Mouse (Mus musculus) left cerebral cortex, adult 9 months (tissue): Measurements from ENCODE around the gene Sort1.
A peak's percentile ranks its signal among the peaks of the same experiment; 100 is the strongest.

ENCODE experiments used
- DNase-seq, 2 experiments: peaks; one replicate each; pipeline ENCODE4 v3.0.0; 2022; ENCODE audit warnings: low spot score in 2 of 2

Gene Sort1

DNA sequence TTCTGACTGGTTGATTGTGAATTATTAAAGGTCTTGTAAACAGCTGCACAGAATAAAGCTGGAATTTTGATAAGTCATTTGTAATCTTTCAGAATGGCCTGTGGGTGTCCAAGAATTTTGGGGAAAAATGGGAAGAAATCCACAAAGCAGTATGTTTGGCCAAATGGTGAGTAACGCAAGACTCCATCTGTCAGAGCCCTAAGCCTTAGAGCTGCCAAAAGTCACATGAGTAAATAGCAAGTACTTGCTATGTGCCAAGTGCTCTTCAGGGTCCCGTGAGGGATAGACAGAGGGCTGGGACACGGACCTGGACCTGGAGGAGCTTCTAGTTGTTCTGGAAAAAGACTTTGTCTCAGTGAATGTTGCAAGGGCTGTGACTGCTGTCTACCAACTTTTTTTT is 44.0 kb downstream of the Sort1 start:
- no peak for DNase-seq

DNA sequence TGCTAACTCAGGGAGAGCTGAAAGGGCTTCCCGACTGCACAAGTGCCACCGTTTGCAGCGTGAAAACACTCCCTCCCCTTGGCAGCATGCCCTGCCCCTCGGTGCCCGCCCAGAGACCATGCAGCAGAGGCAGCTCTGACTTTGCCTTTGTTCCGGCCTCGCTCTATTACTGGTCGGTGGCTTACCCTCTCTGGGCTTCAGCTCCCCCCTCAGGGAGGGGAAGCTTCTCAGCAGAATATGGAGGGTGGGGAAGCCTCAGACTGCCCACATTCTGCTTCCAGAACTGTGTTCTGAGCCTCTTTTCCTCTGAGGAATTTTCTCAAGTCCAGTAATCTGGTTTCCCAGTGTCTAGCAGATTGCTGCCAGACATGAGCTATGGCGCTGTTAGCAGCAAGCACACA is 44.6 kb downstream of the Sort1 start:
- DNase-seq, result no peak

DNA sequence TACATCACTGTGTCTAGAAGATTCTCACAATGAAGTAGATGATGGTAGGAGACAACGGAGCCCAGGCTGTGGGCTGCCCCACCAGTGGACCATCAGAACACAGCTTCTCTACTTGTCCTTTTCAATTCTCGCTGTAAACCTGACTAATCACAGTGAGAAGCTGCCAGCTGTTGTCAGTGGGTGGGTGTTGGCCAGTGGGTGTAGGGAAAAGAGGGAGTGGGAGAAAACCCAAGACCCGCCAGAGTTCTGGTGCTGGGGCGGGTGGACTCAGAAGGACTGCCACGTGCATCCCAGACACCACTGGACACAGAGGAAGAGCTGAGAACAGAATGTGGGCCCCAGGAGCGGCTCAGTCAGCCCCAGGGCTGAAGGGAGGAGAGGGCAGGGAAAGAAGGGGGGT is 46.9 kb downstream of the Sort1 start:
- DNase-seq, result peak in 1 of 2 experiments; percentile 64

DNA sequence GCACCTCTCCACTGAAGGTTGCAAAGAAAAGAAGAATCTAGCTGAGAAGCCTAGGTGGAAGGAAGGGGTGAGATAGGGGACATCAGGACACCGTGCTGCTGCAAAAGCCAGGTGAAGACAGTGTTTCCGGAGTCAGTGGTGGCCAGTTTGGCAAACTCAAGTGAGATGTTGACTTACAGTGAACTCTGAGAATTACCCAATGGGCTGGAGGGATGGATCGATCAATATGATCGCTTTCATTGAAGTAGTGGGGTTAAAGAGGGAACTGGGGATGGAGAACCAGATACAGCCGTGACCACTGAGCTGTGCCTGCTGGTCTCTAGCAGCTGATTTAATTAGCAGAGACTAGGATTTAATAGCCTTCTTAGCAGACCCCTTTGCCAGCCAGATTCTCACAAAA is 53.0 kb downstream of the Sort1 start:
- no peak for DNase-seq

GRCm38 (mm10) chr3:108341040-108341439 is 57.2 kb downstream of the Sort1 start:
- DNase-seq, result no peak

DNA sequence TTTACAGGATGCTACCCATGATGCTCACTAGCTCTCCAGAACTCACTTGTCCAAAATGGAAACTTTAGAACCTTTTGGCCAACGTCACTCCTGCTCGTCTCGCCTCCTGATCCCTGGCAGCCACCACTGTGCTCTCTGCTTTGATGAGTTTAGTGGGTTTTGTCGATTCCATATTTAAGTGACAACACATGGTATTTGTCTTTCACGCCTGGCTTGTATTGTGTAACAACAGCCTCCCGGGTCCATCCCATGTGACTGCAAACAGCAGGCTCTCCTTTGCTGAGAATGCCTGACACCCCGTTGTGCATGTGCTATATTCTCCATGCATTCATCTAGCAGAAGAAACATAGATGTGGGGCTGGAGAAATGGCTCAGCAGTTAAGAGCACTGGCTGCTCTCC is 58.3 kb downstream of the Sort1 start:
- no peak for DNase-seq

DNA sequence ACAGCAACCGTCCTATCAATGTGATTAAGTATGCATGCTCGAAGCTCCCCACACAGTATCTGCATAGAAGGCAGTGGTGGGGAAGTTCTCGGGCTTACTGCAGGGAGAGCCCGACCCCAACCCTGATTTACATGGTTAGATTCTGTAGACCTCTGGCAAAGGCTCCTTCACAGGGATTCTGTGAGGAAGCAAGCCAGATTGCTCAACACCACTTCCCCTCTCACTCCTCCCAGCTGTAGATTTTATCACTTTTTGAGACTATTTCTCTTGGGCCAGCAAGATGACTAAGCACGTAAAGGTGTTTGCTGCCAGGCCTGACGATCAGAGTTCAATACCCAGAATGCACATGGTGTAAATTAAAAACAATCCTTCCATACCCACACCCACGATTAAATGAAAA is 62.0 kb downstream of the Sort1 start:
- DNase-seq, result no peak

GRCm38 (mm10) chr3:108348376-108348775 is 64.5 kb downstream of the Sort1 start:
- DNase-seq, result no peak

GRCm38 (mm10) chr3:108355245-108355644 is 71.4 kb downstream of the Sort1 start:
- no peak for DNase-seq

DNA sequence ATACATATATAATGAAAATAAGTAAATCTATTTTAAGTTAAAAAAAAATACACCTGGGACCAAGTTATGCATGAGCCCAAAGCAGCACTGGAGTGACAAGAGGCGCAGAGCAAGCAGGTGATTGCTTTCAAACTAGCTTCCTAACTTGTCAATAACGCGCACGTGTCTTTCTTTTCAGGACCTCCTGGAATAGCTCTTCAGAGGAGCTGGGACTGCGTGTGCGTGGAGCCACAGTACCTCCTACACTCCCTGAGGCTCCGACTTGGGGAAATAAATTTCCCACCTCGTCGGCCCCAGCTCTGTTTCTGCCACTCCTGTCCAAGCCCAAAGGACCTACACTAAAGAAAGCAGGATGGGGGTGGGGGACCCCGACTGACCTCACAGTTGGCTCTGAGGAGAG is 73.2 kb downstream of the Sort1 start:
- peak in 1 of 2 experiments; percentile 50 for DNase-seq

DNA sequence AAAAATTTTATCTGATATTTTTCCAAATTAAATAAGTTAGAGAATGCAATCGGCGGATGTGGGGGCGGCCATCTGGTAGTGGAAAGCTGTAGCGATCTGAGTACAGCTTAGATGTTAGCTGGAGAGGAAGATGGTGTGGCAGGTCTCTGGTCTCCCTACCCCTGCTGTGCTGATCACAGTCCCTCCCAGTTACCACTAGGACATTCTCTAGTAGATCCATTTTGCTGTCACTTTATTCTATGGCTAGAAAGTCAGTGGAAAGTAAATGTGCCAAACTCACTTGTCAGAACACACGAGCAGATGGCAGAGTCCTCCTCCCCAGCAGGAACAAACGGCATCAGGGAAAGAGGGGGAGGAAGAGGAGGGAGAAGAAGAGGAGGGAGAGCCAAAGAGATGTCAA is 74.6 kb downstream of the Sort1 start:
- DNase-seq, result peak in 1 of 2 experiments; percentile 69

DNA sequence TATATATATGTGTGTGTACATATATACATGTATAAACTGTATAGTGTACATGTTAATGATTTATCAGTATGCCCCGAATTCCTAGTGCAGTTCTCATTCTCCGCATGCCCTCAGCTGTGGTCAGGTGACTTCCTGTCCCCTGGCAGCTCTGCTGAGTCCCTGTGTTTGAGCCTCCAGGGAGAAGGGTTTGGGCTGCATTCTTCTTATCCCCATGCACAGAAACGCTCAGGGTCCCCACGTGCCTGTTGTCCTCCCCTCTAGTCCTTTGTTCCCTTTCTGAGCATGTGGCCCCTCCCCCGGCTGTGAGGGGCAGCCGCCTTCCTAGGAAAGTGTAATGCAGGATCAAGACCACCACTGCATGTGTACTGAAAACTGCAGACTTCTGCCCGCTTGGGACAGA is 77.0 kb downstream of the Sort1 start:
- no peak for DNase-seq

DNA sequence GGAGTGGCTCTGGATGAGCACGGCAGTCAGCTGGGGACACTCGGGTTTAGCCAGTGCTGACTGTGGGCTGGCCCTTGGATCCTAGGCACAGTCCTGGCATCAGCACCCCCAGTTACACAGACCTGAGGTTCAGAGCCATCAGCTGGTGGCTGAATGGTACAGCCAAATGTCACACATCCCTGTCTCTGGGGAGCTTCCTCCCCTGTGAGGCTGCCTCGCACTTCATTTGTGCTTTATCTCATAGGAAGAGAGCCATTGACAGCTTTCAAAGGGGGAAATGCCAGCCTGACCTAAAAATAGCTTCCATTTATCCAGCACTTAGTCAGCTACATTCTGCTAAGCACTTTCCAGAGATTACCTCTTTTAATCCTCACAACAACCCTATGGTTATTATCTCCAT is 79.7 kb downstream of the Sort1 start:
- DNase-seq, result no peak

DNA sequence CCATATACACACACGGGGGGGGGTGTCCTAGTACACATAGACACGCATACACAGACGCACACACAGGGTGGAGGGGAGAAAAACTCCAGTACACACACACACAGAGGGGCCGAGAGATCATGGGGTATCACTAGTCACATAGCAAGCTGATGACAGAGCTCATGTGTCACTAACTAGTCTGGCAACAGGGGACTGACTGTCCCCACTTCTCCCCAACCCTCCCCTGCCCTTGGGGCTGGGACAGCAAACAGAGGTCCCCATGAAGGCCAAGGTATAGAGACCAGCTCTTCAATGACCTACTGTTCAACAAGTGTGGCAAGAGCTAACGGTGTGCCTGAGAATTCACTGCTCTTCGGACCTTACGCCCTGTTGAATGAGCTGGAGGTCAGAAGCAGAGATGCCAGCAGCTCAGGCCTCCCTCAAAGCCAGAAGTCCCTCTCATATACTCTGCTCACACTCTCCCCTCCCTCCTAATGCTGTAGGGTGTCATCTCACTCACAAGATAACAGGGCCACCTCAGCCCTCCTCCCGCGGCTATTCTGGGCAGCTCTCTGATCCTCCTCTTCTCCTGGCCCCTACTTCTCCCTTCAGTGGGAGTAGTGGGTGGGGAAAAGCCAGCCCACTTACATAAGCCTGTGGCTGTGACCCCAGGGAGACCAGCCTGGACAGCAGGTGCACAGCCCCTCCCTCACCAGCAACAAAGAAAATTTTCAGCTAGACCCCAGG is 80.6 kb downstream of the Sort1 start, which contains the start of gene Mybphl:
Mybphl (plus strand) TSS at position 642 of the 726 bp plus-strand sequence.
- DNase-seq, result no peak

DNA sequence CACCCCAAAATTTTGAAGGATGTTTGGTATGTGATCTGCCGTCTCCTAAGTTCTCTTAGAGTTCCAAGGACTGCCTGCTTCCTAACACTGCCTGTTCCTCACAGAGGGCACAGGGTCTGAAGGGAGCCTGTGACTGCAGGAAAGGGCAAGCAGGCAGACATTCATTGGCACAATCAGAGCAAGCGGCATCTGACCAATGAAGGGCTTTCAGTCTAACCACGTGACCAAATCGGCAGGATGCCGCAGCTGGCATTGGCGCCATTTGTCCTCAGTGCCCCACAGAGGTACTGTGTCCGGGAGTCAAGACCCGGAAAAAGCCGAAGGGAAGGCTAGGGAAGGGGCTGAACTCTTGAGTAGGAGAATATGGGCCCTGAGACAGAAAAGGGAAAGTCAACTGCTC is 83.3 kb downstream of the Sort1 start:
- DNase-seq, result no peak

- no peak for DNase-seq
Observed at GRCm38 (mm10) chr3:108367828-108368227, 83.9 kb downstream of the Sort1 start.

DNA sequence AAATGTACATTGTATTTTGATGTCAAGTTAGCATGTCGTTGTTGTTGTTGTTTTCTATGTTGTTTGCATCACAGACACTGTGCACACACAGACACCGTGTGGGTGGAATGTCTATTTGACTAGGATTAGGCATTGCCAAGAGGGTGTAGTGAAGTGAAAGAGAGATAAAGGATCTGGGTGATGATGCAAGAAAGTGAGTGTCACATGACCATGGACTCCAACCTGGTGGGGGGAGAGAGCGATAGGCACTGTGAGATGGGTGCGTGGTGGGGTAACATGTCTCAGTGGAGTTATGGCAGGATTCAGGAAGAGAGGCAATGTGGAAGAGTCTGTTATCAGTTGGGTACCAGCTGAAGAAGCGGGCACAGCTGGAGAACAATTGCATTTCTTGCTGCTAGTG is 84.8 kb downstream of the Sort1 start:
- DNase-seq, result no peak

- no peak for DNase-seq
Observed at GRCm38 (mm10) chr3:108372274-108372673, 88.4 kb downstream of the Sort1 start.

DNA sequence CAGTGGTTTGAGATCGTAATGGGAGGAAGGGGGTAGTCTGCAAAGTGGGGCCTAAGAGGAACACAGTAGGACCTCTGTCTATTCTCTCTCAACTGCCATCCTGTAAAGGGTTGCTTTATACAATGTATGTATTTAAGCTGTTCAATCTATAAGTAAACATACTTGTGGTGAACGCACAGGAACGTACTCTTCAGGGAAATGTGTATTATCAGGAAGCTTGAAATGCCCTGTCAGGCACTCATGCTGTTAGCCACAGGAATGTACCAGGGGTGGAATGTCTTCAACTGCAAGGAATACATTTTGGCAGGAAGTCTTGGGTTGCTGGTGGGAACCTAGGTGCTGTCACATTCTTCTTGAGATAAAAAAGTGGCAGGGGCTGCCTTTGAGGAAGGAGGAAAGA is 88.8 kb downstream of the Sort1 start:
- no peak for DNase-seq

DNA sequence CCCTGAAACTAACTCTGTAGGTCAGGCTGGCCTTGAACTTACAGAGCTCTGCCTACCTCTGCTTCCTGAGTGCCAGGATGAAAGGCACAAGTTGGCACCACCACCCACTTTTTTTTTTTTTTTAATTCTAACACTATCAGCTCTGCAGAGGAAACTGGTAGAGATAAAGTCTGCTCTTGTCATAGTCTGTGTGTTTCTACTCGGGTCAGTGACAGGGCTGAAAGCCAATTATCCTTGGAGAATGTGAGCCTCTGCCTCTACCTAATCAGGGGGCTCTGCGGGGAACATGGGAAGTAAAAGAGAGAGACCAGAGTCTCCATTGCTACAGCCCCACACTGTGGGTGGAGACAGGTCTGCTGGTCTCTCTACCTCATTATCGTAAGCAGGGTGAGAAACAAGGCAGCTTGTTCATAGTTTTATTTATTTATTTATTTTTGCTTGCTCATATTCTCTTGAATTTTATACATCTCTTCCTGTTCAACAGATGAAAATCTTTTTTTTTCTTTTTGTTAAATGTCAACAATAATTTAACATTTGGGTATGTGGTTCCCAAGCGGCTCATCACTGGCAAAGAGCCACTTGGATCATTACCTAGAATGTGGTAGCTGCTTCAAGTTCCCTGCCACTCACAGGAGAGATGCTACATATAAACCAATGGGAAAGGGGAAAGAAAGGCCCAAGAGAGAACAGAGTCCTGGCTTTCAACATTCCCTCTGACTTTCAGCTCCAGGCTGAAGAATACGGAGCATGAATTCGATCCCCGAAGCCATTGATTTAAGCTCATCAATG is 95.2 kb downstream of the Sort1 start:
- no peak for DNase-seq

DNA sequence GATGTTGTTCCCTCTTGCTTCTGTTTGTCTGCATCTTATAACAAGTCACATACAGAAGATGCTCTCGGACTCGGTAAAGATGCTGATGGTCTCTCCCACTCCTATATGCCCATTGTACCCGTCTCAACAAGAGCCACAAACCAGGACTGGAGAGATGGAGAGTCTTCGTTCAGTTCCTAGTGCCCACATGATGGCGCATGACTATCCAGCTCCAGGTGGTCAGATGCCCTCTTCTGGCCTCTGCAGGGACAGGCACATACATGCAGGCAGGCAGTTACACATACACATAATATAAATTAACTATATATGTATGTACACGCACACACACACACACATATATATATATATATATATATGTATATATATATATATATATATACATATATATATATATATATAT is 96.8 kb downstream of the Sort1 start:
- DNase-seq, result no peak

- DNase-seq, result no peak
Observed at GRCm38 (mm10) chr3:108381945-108382875, 98.3 kb downstream of the Sort1 start.
